Mouse (Mus musculus): ENCODE measurements around the gene Agap2. TPM values are rescaled to one million over a fixed set of nuclear protein-coding genes. Genes with fewer than 3 reads are reported as not detected.

Agap2 gene
- polyA plus RNA-seq, 1 experiment from 2014 or later = 0.32 TPM

- WGBS = 61% methylated on average over 18 of the region's 18 CpGs
- Histone ChIP-seq H3K4me3 (ENCODE audit: low read depth, low read length) (no peak overlapping the region), H3K36me3 (ENCODE audit: insufficient read depth, low read length) (no peaks in the 10 kb centered on the region), H3K27ac (ENCODE audit: low read length) (0 out of 2 replicates have a peak overlapping the region, but pooled peaks have one; percentile 0), H3K4me1 (ENCODE audit: insufficient read depth, low read depth, low read length) (no peaks in the 10 kb centered on the region), H3K9ac (replicated peaks; ENCODE audit: low read depth) (no peak overlapping the region), H3K4me2 (replicated peaks; ENCODE audit: low read depth, low read length) (no peak overlapping the region), H3K9me3 (ENCODE audit: low read length) (no peaks in the 10 kb centered on the region), H3K27me3 (replicated peaks; ENCODE audit: insufficient read depth, low read length) (no peaks in the 10 kb centered on the region)
- no peak for TF ChIP-seq EP300 (IDR thresholded peaks at IDR 0.05)
- peak; percentile 61; the same call in 1 of the 2 replicates for ATAC-seq
- peak; percentile 44 for DNase-seq (ENCODE audit: low spot score)
These were observed 63.5 kb downstream of the Agap2 start for GRCm38 (mm10) chr10:127138328-127139141.

- no peak for DNase-seq (ENCODE audit: low spot score)
- WGBS = 65% methylated on average over 11 of the region's 11 CpGs
These were observed 65.9 kb downstream of the Agap2 start for GRCm38 (mm10) chr10:127140971-127141370.

GRCm38 (mm10) chr10:127141500-127141899 lies 66.4 kb downstream of the Agap2 start:
- Histone ChIP-seq H3K4me1 (ENCODE audit: insufficient read depth, low read depth, low read length) (no peaks in the 10 kb centered on the region), H3K27me3 (replicated peaks; ENCODE audit: insufficient read depth, low read length) (no peaks in the 10 kb centered on the region), H3K27ac (ENCODE audit: low read length) (no peak overlapping the region), H3K9me3 (ENCODE audit: low read length) (no peaks in the 10 kb centered on the region), H3K4me3 (ENCODE audit: low read depth, low read length) (no peak overlapping the region), H3K9ac (replicated peaks; ENCODE audit: low read depth) (no peak overlapping the region), H3K4me2 (replicated peaks; ENCODE audit: low read depth, low read length) (no peak overlapping the region), H3K36me3 (ENCODE audit: insufficient read depth, low read length) (no peaks in the 10 kb centered on the region)
- no peak for DNase-seq (ENCODE audit: low spot score)
- no peak for TF ChIP-seq CTCF (IDR thresholded peaks at IDR 0.05)
- TF ChIP-seq EP300 (IDR thresholded peaks at IDR 0.05) = no peak
- no peak for ATAC-seq
- 39% methylated on average over 8 of the region's 8 CpGs for WGBS

More at GRCm38 (mm10) chr10:127140971-127141370, 65.9 kb downstream of the Agap2 start:
- H3K36me3 ChIP-seq (ENCODE audit: insufficient read depth, low read length) = no peaks in the 10 kb centered on the region
- H3K27me3 ChIP-seq (replicated peaks; ENCODE audit: insufficient read depth, low read length) = no peaks in the 10 kb centered on the region
- no peak overlapping the region for H3K4me3 ChIP-seq (ENCODE audit: low read depth, low read length)
- TF ChIP-seq EP300 (IDR thresholded peaks at IDR 0.05) (no peak), CTCF (IDR thresholded peaks at IDR 0.05) (no peak)
- H3K9ac ChIP-seq (replicated peaks; ENCODE audit: low read depth) = no peak overlapping the region
- H3K27ac ChIP-seq (ENCODE audit: low read length) = no peak overlapping the region
- H3K4me1 ChIP-seq (ENCODE audit: insufficient read depth, low read depth, low read length) = no peaks in the 10 kb centered on the region
- no peak for ATAC-seq
- no peaks in the 10 kb centered on the region for H3K9me3 ChIP-seq (ENCODE audit: low read length)
- no peak overlapping the region for H3K4me2 ChIP-seq (replicated peaks; ENCODE audit: low read depth, low read length)

Other genes starting within 250 kb of the Agap2 start
- gene Atp23, start 173.9 kb upstream of the Agap2 start, polyA plus RNA-seq (2015; fragmentation: Nextera tagmentation; extraction: Ambion mirVana) = 6.7 and 7.4 TPM in 2 replicates
- gene Ctdsp2, start 96.6 kb upstream of the Agap2 start, polyA plus RNA-seq (2015; fragmentation: Nextera tagmentation; extraction: Ambion mirVana) = 63.9 and 67.9 TPM in 2 replicates
- 0.13 and 0.15 TPM in 2 replicates for gene Avil, start 74.6 kb upstream of the Agap2 start, polyA plus RNA-seq (2015; fragmentation: Nextera tagmentation; extraction: Ambion mirVana)
- gene Tsfm, start 44.4 kb upstream of the Agap2 start, polyA plus RNA-seq (2015; fragmentation: Nextera tagmentation; extraction: Ambion mirVana) = 39.1 and 42.3 TPM in 2 replicates
- gene Mettl1, start 33.9 kb upstream of the Agap2 start, polyA plus RNA-seq (2015; fragmentation: Nextera tagmentation; extraction: Ambion mirVana) = 12.9 and 13.6 TPM in 2 replicates
- 0.27 and 0.30 TPM in 2 replicates for gene Eef1akmt3, start 33.8 kb upstream of the Agap2 start, polyA plus RNA-seq (2015; fragmentation: Nextera tagmentation; extraction: Ambion mirVana)
- 0.13 TPM in 1 of 2 replicates, not detected in the other for gene Cyp27b1, start 27.0 kb upstream of the Agap2 start, polyA plus RNA-seq (2015; fragmentation: Nextera tagmentation; extraction: Ambion mirVana)
- gene March9, start 15.1 kb upstream of the Agap2 start, polyA plus RNA-seq (2015; fragmentation: Nextera tagmentation; extraction: Ambion mirVana) = 0.63 and 0.86 TPM in 2 replicates
- gene Cdk4, start 11.8 kb upstream of the Agap2 start, polyA plus RNA-seq (2015; fragmentation: Nextera tagmentation; extraction: Ambion mirVana) = 358 and 362 TPM in 2 replicates
- gene Tspan31, start 5.0 kb upstream of the Agap2 start, polyA plus RNA-seq (2015; fragmentation: Nextera tagmentation; extraction: Ambion mirVana) = 99.5 and 110 TPM in 2 replicates
- 112 and 113 TPM in 2 replicates for gene Os9, start 45.8 kb downstream of the Agap2 start, polyA plus RNA-seq (2015; fragmentation: Nextera tagmentation; extraction: Ambion mirVana)
- gene B4galnt1, start 89.9 kb downstream of the Agap2 start, polyA plus RNA-seq (2015; fragmentation: Nextera tagmentation; extraction: Ambion mirVana) = 9.1 and 9.6 TPM in 2 replicates
- 1.0 and 1.1 TPM in 2 replicates for gene Slc26a10, start 105.4 kb downstream of the Agap2 start, polyA plus RNA-seq (2015; fragmentation: Nextera tagmentation; extraction: Ambion mirVana)
- gene Arhgef25, start 114.8 kb downstream of the Agap2 start, polyA plus RNA-seq (2015; fragmentation: Nextera tagmentation; extraction: Ambion mirVana) = 27.9 and 37.1 TPM in 2 replicates
- gene Dtx3, start 120.4 kb downstream of the Agap2 start, polyA plus RNA-seq (2015; fragmentation: Nextera tagmentation; extraction: Ambion mirVana) = 47.5 and 47.8 TPM in 2 replicates
- gene Pip4k2c, start 136.3 kb downstream of the Agap2 start, polyA plus RNA-seq (2015; fragmentation: Nextera tagmentation; extraction: Ambion mirVana) = 31.0 and 35.1 TPM in 2 replicates
- gene Kif5a, start 188.1 kb downstream of the Agap2 start, polyA plus RNA-seq (2015; fragmentation: Nextera tagmentation; extraction: Ambion mirVana) = 0.12 and 0.25 TPM in 2 replicates
- 198 and 204 TPM in 2 replicates for gene Dctn2, start 191.1 kb downstream of the Agap2 start, polyA plus RNA-seq (2015; fragmentation: Nextera tagmentation; extraction: Ambion mirVana)
- 13.5 and 14.2 TPM in 2 replicates for gene Mbd6, start 213.7 kb downstream of the Agap2 start, polyA plus RNA-seq (2015; fragmentation: Nextera tagmentation; extraction: Ambion mirVana)
- 61.1 and 63.1 TPM in 2 replicates for gene Mars, start 236.5 kb downstream of the Agap2 start, polyA plus RNA-seq (2015; fragmentation: Nextera tagmentation; extraction: Ambion mirVana)
- 8.5 TPM in 2 replicates for gene Arhgap9, start 246.7 kb downstream of the Agap2 start, polyA plus RNA-seq (2015; fragmentation: Nextera tagmentation; extraction: Ambion mirVana)

Data from lung, postnatal 0 days (tissue).